Mouse (Mus musculus) spleen, adult 2 months (tissue): ENCODE results near the gene Sfi1.
"Not testable (repeated sequence)": the region's sequence is repeated elsewhere in the genome, so short reads cannot be mapped to it uniquely, and the experiment has no call there.

ENCODE experiments used
- CTCF ChIP-seq: fragments of 200-500 bp; IDR thresholded peaks from 2 replicates; pipeline ENCODE4 v1.5.1; 2011; ENCODE audit warnings: mild to moderate bottlenecking, inconsistent platforms; ENCODE audit not compliant: insufficient read depth, insufficient read length, insufficient replicate concordance; ENCODE audit errors: extremely low read depth
- POLR2A ChIP-seq: fragments of 200-500 bp; IDR thresholded peaks from 2 replicates; pipeline ENCODE4 v1.6.1; 2011; ENCODE audit warnings: low read depth, low read length, inconsistent platforms

GRCm38 (mm10) chr11:3171931-3172330 lies 21.3 kb downstream of the Sfi1 start:
- TF ChIP-seq CTCF, POLR2A: not testable (repeated sequence)
